Mouse (Mus musculus): ENCODE measurements around the gene Gm49383. TPM values are rescaled to one million over a fixed set of nuclear protein-coding genes. Genes with fewer than 3 reads are reported as not detected.
"Not testable (repeated sequence)": the region's sequence is repeated elsewhere in the genome, so short reads cannot be mapped to it uniquely, and the experiment has no call there.

Gm49383 gene
- total RNA-seq, 2 experiments from 2014 or later, result 3.4 to 7.7 TPM

DNA sequence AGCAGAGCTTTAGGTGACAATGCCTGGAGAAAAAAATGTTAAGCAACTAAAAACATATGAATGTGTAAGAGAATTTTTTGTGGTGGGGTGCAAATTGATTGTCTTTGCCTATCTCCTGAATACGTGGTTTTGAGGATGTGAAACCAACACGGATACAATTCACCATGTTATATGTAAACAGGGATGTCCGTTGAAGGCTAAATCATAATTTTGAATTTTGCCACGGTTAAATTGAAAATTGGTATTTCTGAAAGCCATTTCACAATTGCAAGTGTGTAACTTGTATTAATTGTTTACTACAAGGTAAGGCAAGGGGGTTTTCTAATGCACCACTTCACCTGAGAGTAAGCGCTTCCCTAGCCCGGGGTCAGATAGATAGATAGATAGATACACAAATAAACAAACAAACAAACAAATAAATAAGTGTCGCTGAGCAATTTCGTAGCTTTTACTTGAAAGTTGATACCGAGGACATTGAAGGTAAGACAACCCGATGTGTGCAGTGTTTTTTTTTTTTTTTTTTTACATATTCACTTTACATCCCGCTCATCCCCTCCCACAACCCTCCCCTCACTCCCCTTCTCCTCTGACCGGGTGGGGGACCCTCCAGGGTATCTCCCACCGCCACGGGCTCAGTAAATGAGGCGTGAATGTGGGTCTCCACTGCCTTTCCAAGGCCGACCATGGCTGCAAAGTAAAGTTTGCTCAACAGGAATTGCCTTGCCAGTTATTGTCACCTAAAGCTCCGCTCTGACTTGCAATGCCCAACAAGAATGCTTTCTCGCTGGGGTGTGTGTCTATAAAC, 29.0 kb downstream of the Gm49383 start:
- DNase-seq (ENCODE audit: extremely low spot score in 1 of 2, low spot score in 1 of 2), result no peak

DNA sequence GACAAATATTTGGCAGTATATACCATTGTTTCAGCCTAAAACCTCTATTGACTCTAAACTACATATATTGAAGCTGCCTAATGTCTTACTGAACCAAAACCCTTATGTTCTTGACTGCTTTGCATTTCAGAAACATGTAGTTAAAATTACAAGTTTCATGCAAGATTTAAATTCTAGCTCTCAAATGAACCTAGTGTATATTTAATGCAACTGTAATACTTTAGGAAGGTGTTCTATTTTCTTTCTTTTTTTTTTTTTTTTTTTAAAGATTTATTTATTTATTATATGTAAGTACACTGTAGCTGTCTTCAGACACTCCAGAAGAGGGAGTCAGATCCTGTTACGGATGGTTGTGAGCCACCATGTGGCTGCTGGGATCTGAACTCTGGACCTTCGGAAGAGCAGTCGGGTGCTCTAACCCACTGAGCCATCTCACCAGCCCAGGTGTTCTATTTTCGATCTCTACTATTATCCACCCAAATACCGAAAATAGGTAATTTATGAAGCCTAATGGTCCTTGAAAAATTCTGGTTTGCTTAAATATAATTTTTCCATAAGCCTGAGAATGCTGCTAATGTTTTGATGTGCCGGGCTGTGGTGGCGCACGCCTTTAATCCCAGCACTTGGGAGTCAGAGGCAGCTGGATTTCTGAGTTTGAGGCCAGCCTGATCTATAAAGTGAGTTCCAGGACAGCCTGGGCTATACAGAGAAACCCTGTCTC, 29.9 kb downstream of the Gm49383 start:
- not testable (repeated sequence) for DNase-seq (ENCODE audit: extremely low spot score in 1 of 2, low spot score in 1 of 2)

GRCm38 (mm10) chr12:69164904-69165303, 32.0 kb downstream of the Gm49383 start:
- DNase-seq (ENCODE audit: extremely low spot score in 1 of 2, low spot score in 1 of 2), result no peak

DNA sequence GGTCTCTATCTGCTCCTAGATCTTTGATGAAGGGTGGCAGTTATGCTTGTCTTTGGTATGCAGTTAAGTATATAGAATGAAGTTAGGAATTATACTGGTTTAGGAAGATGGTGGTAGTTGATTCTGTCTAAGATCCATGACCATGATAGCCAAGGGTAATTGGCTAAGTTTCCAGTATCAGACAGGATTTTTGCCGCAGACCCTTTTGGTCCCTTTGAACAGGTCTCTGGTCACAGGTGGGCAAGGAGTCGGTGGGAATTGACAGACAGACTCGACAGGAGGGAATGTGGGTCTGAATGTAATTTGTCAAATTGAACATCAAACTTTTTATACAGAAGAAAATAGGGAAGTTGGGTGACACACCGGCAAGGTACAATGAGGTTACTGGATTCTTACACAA, 33.3 kb downstream of the Gm49383 start:
- DNase-seq (ENCODE audit: extremely low spot score in 1 of 2, low spot score in 1 of 2), result not testable (repeated sequence)

GRCm38 (mm10) chr12:69160677-69161076, 36.2 kb downstream of the Gm49383 start:
- not testable (repeated sequence) for DNase-seq (ENCODE audit: extremely low spot score in 1 of 2, low spot score in 1 of 2)

DNA sequence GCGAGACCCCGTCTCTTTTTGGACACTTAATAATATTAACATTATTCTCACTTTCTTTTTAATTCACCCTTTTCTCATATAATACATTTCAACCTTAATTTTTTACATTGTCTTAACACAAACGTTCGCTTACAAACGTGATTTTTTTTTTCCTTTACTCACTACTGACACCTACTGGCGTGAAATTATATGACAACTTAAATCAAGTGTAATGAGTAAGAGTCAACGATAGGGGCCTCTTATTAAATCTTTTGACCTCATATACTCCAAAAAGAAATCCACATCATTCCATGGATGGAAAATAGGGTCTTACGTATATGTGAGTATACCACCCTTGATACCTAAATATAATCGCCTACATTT, 37.3 kb downstream of the Gm49383 start:
- no peak for DNase-seq (ENCODE audit: extremely low spot score in 1 of 2, low spot score in 1 of 2)

DNA sequence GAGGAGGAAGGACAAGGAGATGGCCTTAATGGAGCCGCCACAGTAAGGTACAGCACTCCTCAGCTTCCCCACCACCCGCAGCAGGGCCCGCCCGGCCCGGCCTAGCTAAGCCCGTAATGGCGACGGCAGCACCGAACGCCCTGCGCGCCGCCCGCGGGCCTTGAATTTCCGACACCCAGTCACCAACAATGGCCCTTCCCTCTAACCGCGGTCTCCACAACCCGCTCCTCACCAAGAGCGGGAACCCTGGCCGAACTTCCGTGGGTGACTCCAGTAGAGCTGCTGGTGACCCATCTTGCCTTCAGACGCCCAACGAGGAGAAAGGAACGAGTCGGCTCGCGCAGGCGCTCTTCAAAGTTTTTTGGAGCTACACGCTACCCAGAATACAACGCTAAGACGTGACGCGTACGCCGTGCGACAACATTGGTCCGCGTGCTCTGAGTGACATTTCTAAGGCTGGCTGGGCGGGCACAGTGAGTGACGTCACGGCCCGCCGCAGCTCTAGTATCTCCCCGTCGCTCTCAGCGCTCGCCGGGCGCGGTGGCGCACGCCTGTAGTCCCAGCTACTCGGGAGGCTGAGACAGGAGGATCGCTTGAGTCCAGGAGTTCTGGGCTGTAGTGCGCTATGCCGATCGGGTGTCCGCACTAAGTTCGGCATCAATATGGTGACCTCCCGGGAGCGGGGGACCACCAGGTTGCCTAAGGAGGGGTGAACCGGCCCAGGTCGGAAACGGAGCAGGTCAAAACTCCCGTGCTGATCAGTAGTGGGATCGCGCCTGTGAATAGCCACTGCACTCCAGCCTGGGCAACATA, 37.9 kb downstream of the Gm49383 start, which contains the start of gene Rps29:
Gene Rps29, minus strand, starts transcription at position 422 of the 813 bp plus-strand sequence.
- peak; percentile 93 to 96 for DNase-seq (ENCODE audit: extremely low spot score in 1 of 2, low spot score in 1 of 2)

DNA sequence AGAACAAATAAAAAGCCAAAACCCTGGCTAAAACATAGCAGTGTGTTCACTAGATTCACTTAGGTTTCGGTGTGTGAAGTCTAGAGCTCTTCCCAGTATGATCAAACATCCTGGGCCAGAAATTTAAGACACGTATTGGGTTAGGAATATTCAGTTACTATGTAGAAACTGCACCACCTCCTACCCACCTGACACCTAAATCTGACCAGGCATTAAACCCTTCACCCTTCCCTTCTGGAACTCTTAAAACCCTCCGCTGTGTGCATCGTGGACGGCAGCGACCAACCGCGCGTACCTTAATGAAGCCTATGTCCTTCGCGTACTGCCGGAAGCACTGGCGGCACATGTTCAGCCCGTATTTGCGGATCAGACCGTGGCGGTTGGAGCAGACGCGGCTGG, 38.5 kb downstream of the Gm49383 start:
- DNase-seq (ENCODE audit: extremely low spot score in 1 of 2, low spot score in 1 of 2), result no peak

- no peak for DNase-seq (ENCODE audit: extremely low spot score in 1 of 2, low spot score in 1 of 2)
These were observed 39.8 kb downstream of the Gm49383 start for GRCm38 (mm10) chr12:69157107-69157506.

GRCm38 (mm10) chr12:69156436-69156835, 40.5 kb downstream of the Gm49383 start:
- DNase-seq (ENCODE audit: extremely low spot score in 1 of 2, low spot score in 1 of 2), result no peak

- DNase-seq (ENCODE audit: extremely low spot score in 1 of 2, low spot score in 1 of 2), result no peak
These were observed 41.0 kb downstream of the Gm49383 start for GRCm38 (mm10) chr12:69155923-69156322.

- no peak for DNase-seq (ENCODE audit: extremely low spot score in 1 of 2, low spot score in 1 of 2)
These were observed 46.9 kb downstream of the Gm49383 start for GRCm38 (mm10) chr12:69150049-69150448.

GRCm38 (mm10) chr12:69147166-69147735, 49.7 kb downstream of the Gm49383 start:
- DNase-seq (ENCODE audit: extremely low spot score in 1 of 2, low spot score in 1 of 2), result no peak

GRCm38 (mm10) chr12:69143460-69143859, 53.4 kb downstream of the Gm49383 start:
- no peak for DNase-seq (ENCODE audit: extremely low spot score in 1 of 2, low spot score in 1 of 2)

- no peak for DNase-seq (ENCODE audit: extremely low spot score in 1 of 2, low spot score in 1 of 2)
These were observed 57.1 kb downstream of the Gm49383 start for GRCm38 (mm10) chr12:69139841-69140240.

- no peak for DNase-seq (ENCODE audit: extremely low spot score in 1 of 2, low spot score in 1 of 2)
These were observed 57.7 kb downstream of the Gm49383 start for GRCm38 (mm10) chr12:69139201-69139600.
